Mouse (Mus musculus) urinary bladder, postnatal 10 days (tissue): ENCODE data around the gene Clock.

Experiments used
- DNase-seq: peaks from one replicate; pipeline ENCODE4 v3.0.0; 2022; ENCODE audit warnings: low spot score

Clock gene

GRCm38 (mm10) chr5:76179171-76179570 lies 125.4 kb downstream of the Clock start:
- DNase-seq: no peak

- DNase-seq: no peak
Observed at GRCm38 (mm10) chr5:76177664-76178063, 126.9 kb downstream of the Clock start.

GRCm38 (mm10) chr5:76176841-76177240 lies 127.8 kb downstream of the Clock start:
- no peak for DNase-seq

- no peak for DNase-seq
Observed at GRCm38 (mm10) chr5:76176411-76176810, 128.2 kb downstream of the Clock start.

- DNase-seq: no peak
Observed at GRCm38 (mm10) chr5:76175051-76175450, 129.5 kb downstream of the Clock start.

GRCm38 (mm10) chr5:76171039-76171438 lies 133.6 kb downstream of the Clock start:
- no peak for DNase-seq

GRCm38 (mm10) chr5:76170522-76170921 lies 134.1 kb downstream of the Clock start:
- DNase-seq: no peak

- no peak for DNase-seq
Observed at GRCm38 (mm10) chr5:76164827-76165226, 139.8 kb downstream of the Clock start.

GRCm38 (mm10) chr5:76163828-76164390 lies 140.7 kb downstream of the Clock start:
- DNase-seq: no peak

- DNase-seq: no peak
Observed at GRCm38 (mm10) chr5:76162926-76163325, 141.7 kb downstream of the Clock start.

GRCm38 (mm10) chr5:76161491-76161890 lies 143.1 kb downstream of the Clock start:
- DNase-seq: no peak

GRCm38 (mm10) chr5:76160086-76160485 lies 144.5 kb downstream of the Clock start:
- no peak for DNase-seq
